In the genomic region with DNA sequence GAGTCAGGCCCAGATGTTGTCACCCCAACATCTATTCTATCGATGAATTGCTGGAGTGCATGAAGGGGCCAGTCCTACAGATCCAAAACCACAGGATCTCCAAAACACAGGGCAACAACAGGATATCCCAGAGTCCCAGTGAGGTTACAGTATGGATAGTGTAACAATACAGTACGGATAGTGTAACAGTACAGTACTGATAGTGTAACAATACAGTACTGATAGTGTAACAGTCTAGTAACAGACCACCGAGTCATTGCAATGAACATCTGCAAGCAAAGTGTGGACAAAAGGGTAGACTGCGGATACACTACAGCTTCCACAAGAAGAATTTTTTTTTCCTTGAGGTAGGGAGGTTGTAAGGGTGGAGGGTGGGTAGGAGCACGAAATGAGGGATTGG, we compare ENCODE assay signal across 14 mouse cellular contexts.
"Had no signal": no experiment of that assay in that cellular context is flagged by ENCODE, and none has a peak within 500 bp of the region (broad histone marks: within the 10 kb centered on the region; RNA-seq: fewer than 3 reads in every experiment).

No protein-coding gene starts in this region.

- H3K4me3 ChIP-seq: midbrain, embryonic 13.5 days; midbrain, embryonic 15.5 days; neural tube, embryonic 12.5 days; stomach, embryonic 15.5 days had no signal

- H3K36me3 ChIP-seq: midbrain, embryonic 13.5 days; midbrain, embryonic 15.5 days had no signal

- H3K9me3 ChIP-seq: midbrain, embryonic 13.5 days; midbrain, embryonic 15.5 days; neural tube, embryonic 12.5 days; stomach, embryonic 15.5 days had no signal

- ATAC-seq: midbrain, embryonic 13.5 days; midbrain, embryonic 15.5 days had no signal

- H3K9ac ChIP-seq: lung, embryonic 14.5 days; midbrain, embryonic 13.5 days; midbrain, embryonic 15.5 days; neural tube, embryonic 12.5 days; stomach, embryonic 15.5 days had no signal

- H3K4me1 ChIP-seq: neural tube, embryonic 12.5 days; stomach, embryonic 15.5 days had no signal

- DNase-seq: lung, adult 18-20 months; lung, embryonic 14.5 days; lung, postnatal 10 days; lung, postnatal 4 days; right cerebral cortex, postnatal 14 days; thymus, adult 2 months; thymus, postnatal 25 days; thymus, postnatal 4 days had no signal

- H3K27me3 ChIP-seq: midbrain, embryonic 13.5 days; midbrain, embryonic 15.5 days; neural tube, embryonic 12.5 days; stomach, embryonic 15.5 days had no signal

- H3K27ac ChIP-seq: midbrain, embryonic 13.5 days; midbrain, embryonic 15.5 days; neural tube, embryonic 12.5 days; stomach, embryonic 15.5 days; stomach, postnatal 0 days had no signal

- H3K4me2 ChIP-seq: lung, embryonic 14.5 days; midbrain, embryonic 11.5 days; midbrain, embryonic 13.5 days; midbrain, embryonic 15.5 days; neural tube, embryonic 12.5 days; stomach, embryonic 15.5 days had no signal
